Mouse (Mus musculus): ENCODE data around the gene Krt20. TPM values are rescaled to one million over a fixed set of nuclear protein-coding genes. Genes with fewer than 3 reads are reported as not detected.

Krt20 gene
- polyA plus RNA-seq, 1 experiment from 2014 or later: 0.35 TPM

GRCm38 (mm10) chr11:99454044-99454443, 16.1 kb upstream of the Krt20 start:
- no peak overlapping the region for H3K4me2 ChIP-seq (replicated peaks)
- no peaks in the 10 kb centered on the region for H3K36me3 ChIP-seq
- ATAC-seq (ENCODE audit: low FRiP score): no peak
- H3K27ac ChIP-seq: no peak overlapping the region
- H3K4me3 ChIP-seq: no peak overlapping the region
- no peaks in the 10 kb centered on the region for H3K27me3 ChIP-seq
- H3K4me1 ChIP-seq: no peaks in the 10 kb centered on the region
- no peaks in the 10 kb centered on the region for H3K9me3 ChIP-seq (replicated peaks)
- 89% methylated on average over 4 of the region's 4 CpGs for WGBS
- no peak overlapping the region for H3K9ac ChIP-seq

DNA sequence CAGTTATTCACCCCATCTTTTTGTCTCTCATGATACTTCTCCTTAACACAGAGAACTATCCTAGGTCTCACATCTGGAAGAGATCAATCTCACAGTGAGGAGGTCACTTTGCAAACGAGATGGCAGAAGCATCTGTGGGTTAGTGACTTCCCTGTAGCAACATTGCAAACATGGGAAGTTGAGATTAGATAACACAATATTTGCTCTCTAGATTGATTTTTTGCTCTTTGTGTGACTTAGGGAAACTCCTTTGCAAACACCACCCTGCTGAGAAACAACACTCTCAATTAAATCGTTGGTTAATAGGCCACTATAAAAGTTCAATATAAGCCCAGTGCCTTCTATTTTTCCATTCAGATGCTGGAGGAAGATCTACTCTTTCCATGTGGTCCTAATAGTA, 10.8 kb upstream of the Krt20 start:
- no peaks in the 10 kb centered on the region for H3K27me3 ChIP-seq
- no peak overlapping the region for H3K4me2 ChIP-seq (replicated peaks)
- no peak overlapping the region for H3K27ac ChIP-seq
- no peaks in the 10 kb centered on the region for H3K36me3 ChIP-seq
- H3K4me1 ChIP-seq: no peaks in the 10 kb centered on the region
- no peak overlapping the region for H3K4me3 ChIP-seq
- no peaks in the 10 kb centered on the region for H3K9me3 ChIP-seq (replicated peaks)
- WGBS: 60% methylated on average over 2 of the region's 2 CpGs
- ATAC-seq (ENCODE audit: low FRiP score): no peak
- no peak overlapping the region for H3K9ac ChIP-seq

- no peak overlapping the region for H3K9ac ChIP-seq
Measured at GRCm38 (mm10) chr11:99441220-99441619, 3.3 kb upstream of the Krt20 start.

GRCm38 (mm10) chr11:99439465-99439864, 1.5 kb upstream of the Krt20 start:
- Histone ChIP-seq H3K27ac (no peak overlapping the region), H3K4me3 (no peak overlapping the region), H3K4me2 (replicated peaks) (no peak overlapping the region), H3K9ac (no peak overlapping the region), H3K36me3 (no peaks in the 10 kb centered on the region), H3K9me3 (replicated peaks) (no peaks in the 10 kb centered on the region), H3K4me1 (no peaks in the 10 kb centered on the region), H3K27me3 (no peaks in the 10 kb centered on the region)
- ATAC-seq (ENCODE audit: low FRiP score): no peak
- WGBS: 72% methylated on average over 10 of the region's 10 CpGs

More at GRCm38 (mm10) chr11:99441220-99441619, 3.3 kb upstream of the Krt20 start:
- H3K4me1 ChIP-seq: no peaks in the 10 kb centered on the region
- H3K36me3 ChIP-seq: no peaks in the 10 kb centered on the region
- ATAC-seq (ENCODE audit: low FRiP score): no peak
- 69% methylated on average over 8 of the region's 8 CpGs for WGBS
- no peak overlapping the region for H3K4me2 ChIP-seq (replicated peaks)
- no peaks in the 10 kb centered on the region for H3K9me3 ChIP-seq (replicated peaks)
- H3K27me3 ChIP-seq: no peaks in the 10 kb centered on the region
- no peak overlapping the region for H3K27ac ChIP-seq
- no peak overlapping the region for H3K4me3 ChIP-seq

DNA sequence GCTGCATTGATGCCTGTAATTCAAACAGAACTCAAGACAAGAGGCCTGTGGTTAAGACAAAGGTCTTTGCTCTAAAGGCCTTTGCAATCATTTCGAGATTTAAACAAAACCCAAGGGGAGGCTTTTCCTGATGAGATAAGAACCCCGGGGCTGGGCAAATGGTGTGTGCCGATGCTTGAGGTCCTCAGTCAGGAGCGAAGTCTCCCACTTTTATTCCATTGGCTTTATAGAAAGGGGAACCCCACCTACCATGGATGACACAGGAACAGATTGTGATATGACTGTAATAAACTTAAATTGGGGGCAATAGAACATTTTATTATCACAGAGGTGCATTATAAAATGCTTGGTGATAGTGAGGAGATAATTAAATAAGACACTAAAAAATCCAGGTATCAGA, 1.3 kb downstream of the Krt20 start:
- no peak for ATAC-seq (ENCODE audit: low FRiP score)
- WGBS: 83% methylated on average over 4 of the region's 4 CpGs

GRCm38 (mm10) chr11:99430670-99431069, 7.3 kb downstream of the Krt20 start:
- H3K4me1 ChIP-seq: peaks cover 5% of the 10 kb centered on the region; the same call in 1 of the 2 replicates
- H3K4me3 ChIP-seq: no peak overlapping the region
- ATAC-seq (ENCODE audit: low FRiP score): no peak
- H3K9ac ChIP-seq: no peak overlapping the region
- H3K9me3 ChIP-seq (replicated peaks): no peaks in the 10 kb centered on the region
- H3K27me3 ChIP-seq: no peaks in the 10 kb centered on the region
- 41% methylated on average over 12 of the region's 12 CpGs for WGBS
- no peak overlapping the region for H3K4me2 ChIP-seq (replicated peaks)
- no peaks in the 10 kb centered on the region for H3K36me3 ChIP-seq
- H3K27ac ChIP-seq: no peak overlapping the region

More for the DNA sequence above, 1.3 kb downstream of the Krt20 start:
- H3K4me1 ChIP-seq: no peaks in the 10 kb centered on the region
- no peak overlapping the region for H3K4me2 ChIP-seq (replicated peaks)
- no peak overlapping the region for H3K4me3 ChIP-seq
- H3K9me3 ChIP-seq (replicated peaks): no peaks in the 10 kb centered on the region
- no peak overlapping the region for H3K27ac ChIP-seq
- no peak overlapping the region for H3K9ac ChIP-seq
- no peaks in the 10 kb centered on the region for H3K36me3 ChIP-seq
- H3K27me3 ChIP-seq: no peaks in the 10 kb centered on the region

DNA sequence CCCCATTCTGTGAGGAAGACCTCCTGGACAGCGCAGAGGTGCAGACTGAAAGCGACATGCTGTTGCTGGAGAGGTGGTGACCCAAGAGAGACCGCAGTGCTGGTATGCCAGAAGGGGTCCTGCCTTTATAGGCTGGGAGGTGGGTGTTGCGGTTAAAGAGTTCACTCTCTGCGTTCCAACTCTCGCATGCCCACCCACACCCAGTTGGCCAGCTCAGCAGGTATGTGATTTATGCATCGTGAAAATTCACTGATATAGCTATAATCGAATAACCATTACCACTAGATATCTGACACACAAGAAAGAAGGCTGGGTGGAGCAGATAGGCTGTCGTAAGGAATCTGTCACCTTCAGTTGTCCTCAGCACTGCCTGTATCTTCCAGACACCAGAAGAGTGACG, 15.8 kb downstream of the Krt20 start, which contains the start of gene Krt12:
Gene Krt12 (minus strand): TSS at position 101 of the 400 bp plus-strand sequence.
- Histone ChIP-seq H3K9me3 (replicated peaks) (no peaks in the 10 kb centered on the region), H3K27ac (no peak within 1 kb of the TSS), H3K9ac (no peak within 1 kb of the TSS), H3K27me3 (peaks cover 5% of the 10 kb centered on the region; the same call in 1 of the 2 replicates), H3K4me2 (replicated peaks) (no peak within 1 kb of the TSS), H3K4me1 (no peaks in the 10 kb centered on the region), H3K4me3 (no peak within 1 kb of the TSS), H3K36me3 (no peaks in the 10 kb centered on the region)
- no peak for ATAC-seq (ENCODE audit: low FRiP score)
- WGBS: 87% methylated on average over 10 of the region's 10 CpGs

- Histone ChIP-seq H3K9ac (no peak overlapping the region), H3K4me3 (no peak overlapping the region), H3K27me3 (peaks cover 5% of the 10 kb centered on the region; the same call in 1 of the 2 replicates), H3K9me3 (replicated peaks) (no peaks in the 10 kb centered on the region), H3K4me1 (no peaks in the 10 kb centered on the region), H3K4me2 (replicated peaks) (no peak overlapping the region), H3K36me3 (no peaks in the 10 kb centered on the region), H3K27ac (no peak overlapping the region)
- ATAC-seq (ENCODE audit: low FRiP score): no peak
- 59% methylated on average over 10 of the region's 10 CpGs for WGBS
Measured at GRCm38 (mm10) chr11:99420586-99420985, 17.4 kb downstream of the Krt20 start.

DNA sequence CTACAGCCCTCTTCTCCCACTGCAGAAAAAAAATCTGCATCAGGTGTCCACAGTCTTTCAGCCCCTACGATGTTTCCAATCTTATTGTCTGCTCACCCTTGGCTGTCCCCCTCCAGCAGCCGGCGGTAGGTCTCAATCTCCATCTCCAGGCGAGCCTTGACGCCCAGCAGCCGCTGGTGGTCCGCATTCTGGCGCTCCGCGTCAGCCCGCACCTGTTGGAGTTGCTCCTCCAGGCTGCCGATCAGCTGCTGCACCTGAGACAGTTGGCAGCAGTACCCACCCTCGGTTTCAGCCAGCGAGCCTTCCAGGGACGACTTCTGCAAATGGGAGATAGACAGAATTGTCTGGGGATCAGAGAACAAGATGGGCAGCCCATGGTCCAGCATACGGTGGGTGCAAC, 20.1 kb downstream of the Krt20 start:
- no peak overlapping the region for H3K27ac ChIP-seq
- no peaks in the 10 kb centered on the region for H3K36me3 ChIP-seq
- H3K9ac ChIP-seq: no peak overlapping the region
- H3K9me3 ChIP-seq (replicated peaks): no peaks in the 10 kb centered on the region
- no peak for ATAC-seq (ENCODE audit: low FRiP score)
- no peak overlapping the region for H3K4me2 ChIP-seq (replicated peaks)
- 67% methylated on average over 16 of the region's 16 CpGs for WGBS
- H3K4me3 ChIP-seq: no peak overlapping the region
- peaks cover 5% of the 10 kb centered on the region; the same call in 1 of the 2 replicates for H3K27me3 ChIP-seq
- no peaks in the 10 kb centered on the region for H3K4me1 ChIP-seq

DNA sequence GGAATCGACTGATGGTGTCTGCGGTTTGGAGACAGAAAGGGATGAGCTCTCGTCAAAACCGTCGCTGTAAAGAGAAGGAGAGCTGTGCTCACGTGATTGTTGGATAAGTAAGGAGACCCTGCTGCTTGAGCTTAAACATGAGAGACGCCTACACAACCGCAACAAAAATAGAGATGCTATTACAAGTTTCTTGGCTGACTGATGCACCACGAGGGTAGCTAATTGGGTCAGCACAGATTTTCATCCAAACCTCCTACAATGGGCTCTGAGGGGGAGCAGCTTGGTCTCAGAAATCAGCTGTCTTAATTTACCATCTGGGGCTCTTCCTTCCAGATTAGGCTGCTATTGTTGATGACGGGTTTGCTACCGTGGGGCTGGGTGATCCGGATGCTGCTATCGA, 21.0 kb downstream of the Krt20 start:
- Histone ChIP-seq H3K27me3 (peaks cover 5% of the 10 kb centered on the region; the same call in 1 of the 2 replicates), H3K9me3 (replicated peaks) (no peaks in the 10 kb centered on the region), H3K4me1 (no peaks in the 10 kb centered on the region), H3K4me3 (no peak overlapping the region), H3K27ac (no peak overlapping the region), H3K36me3 (no peaks in the 10 kb centered on the region), H3K4me2 (replicated peaks) (no peak overlapping the region), H3K9ac (no peak overlapping the region)
- ATAC-seq (ENCODE audit: low FRiP score): no peak
- 86% methylated on average over 13 of the region's 13 CpGs for WGBS

DNA sequence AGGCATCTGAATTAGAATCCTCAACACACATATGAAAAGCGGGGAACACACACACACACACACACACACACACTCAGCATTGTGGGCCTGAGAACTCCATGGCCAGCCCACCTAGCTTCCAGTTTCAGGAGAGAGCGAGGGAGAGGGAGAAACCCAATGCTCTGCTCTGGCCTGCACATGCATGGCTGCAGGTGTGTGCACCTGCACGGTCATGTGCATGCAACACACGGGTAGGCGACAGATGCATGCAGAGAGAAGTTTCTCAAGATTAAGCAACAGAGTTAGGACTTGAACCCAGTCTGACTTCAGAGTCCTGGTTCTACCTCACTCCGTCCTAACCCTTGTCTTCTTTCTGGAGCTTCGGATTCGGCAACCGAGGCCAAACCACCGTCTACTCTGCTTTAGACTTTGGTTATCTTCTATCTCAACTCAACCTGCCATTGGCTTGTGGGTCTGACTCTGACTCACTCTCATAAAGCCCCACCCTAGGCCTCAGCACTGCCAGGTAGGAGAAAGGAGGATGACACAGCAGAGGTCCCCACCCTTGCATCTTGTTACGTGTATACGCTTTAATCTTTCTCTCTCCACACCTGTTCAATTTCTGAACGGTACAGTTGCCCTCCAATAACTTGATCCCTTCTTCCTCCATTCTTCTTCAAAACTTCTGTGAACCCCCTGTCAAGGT, 23.3 kb downstream of the Krt20 start:
- H3K4me2 ChIP-seq (replicated peaks): no peak overlapping the region
- peaks cover 5% of the 10 kb centered on the region; the same call in 1 of the 2 replicates for H3K27me3 ChIP-seq
- no peak for ATAC-seq (ENCODE audit: low FRiP score)
- H3K36me3 ChIP-seq: no peaks in the 10 kb centered on the region
- no peak overlapping the region for H3K27ac ChIP-seq
- whole genome bisulfite sequencing: 92% methylated on average over 13 of the region's 13 CpGs
- H3K4me1 ChIP-seq: no peaks in the 10 kb centered on the region
- no peaks in the 10 kb centered on the region for H3K9me3 ChIP-seq (replicated peaks)
- H3K9ac ChIP-seq: no peak overlapping the region
- H3K4me3 ChIP-seq: no peak overlapping the region

- Histone ChIP-seq H3K9ac (no peak overlapping the region), H3K9me3 (replicated peaks) (no peaks in the 10 kb centered on the region), H3K36me3 (no peaks in the 10 kb centered on the region), H3K4me1 (no peaks in the 10 kb centered on the region), H3K27ac (no peak overlapping the region), H3K27me3 (peaks cover 2% of the 10 kb centered on the region; the same call in 1 of the 2 replicates), H3K4me2 (replicated peaks) (no peak overlapping the region), H3K4me3 (no peak overlapping the region)
- WGBS: 21% methylated on average over 6 of the region's 6 CpGs
- ATAC-seq (ENCODE audit: low FRiP score): no peak
Measured at GRCm38 (mm10) chr11:99413247-99413646, 24.7 kb downstream of the Krt20 start.

GRCm38 (mm10) chr11:99406186-99406585, 31.8 kb downstream of the Krt20 start:
- 79% methylated on average over 10 of the region's 10 CpGs for WGBS
- no peaks in the 10 kb centered on the region for H3K9me3 ChIP-seq (replicated peaks)
- no peaks in the 10 kb centered on the region for H3K4me1 ChIP-seq
- H3K27me3 ChIP-seq: no peaks in the 10 kb centered on the region
- ATAC-seq (ENCODE audit: low FRiP score): no peak
- no peak overlapping the region for H3K9ac ChIP-seq
- no peak overlapping the region for H3K4me2 ChIP-seq (replicated peaks)
- no peaks in the 10 kb centered on the region for H3K36me3 ChIP-seq
- H3K4me3 ChIP-seq: no peak overlapping the region
- H3K27ac ChIP-seq: no peak overlapping the region
